Mouse (Mus musculus) kidney, adult 9 months (tissue): ENCODE measurements around the gene Cubn.

Experiments used
- DNase-seq: peaks from one replicate; pipeline ENCODE4 v3.0.0; 2022

Cubn gene

GRCm38 (mm10) chr2:13404986-13405678, 86.5 kb downstream of the Cubn start:
- no peak for DNase-seq

- no peak for DNase-seq
Observed at GRCm38 (mm10) chr2:13400831-13401230, 90.8 kb downstream of the Cubn start.

GRCm38 (mm10) chr2:13399480-13400072, 92.0 kb downstream of the Cubn start:
- DNase-seq, result no peak

- peak; percentile 24 for DNase-seq
Observed at GRCm38 (mm10) chr2:13398955-13399354, 92.7 kb downstream of the Cubn start.

- DNase-seq, result no peak
Observed at GRCm38 (mm10) chr2:13398551-13398950, 93.1 kb downstream of the Cubn start.

- DNase-seq, result no peak
Observed at GRCm38 (mm10) chr2:13396124-13396540, 95.5 kb downstream of the Cubn start.

- peak; percentile 55 for DNase-seq
Observed at GRCm38 (mm10) chr2:13391018-13391417, 100.6 kb downstream of the Cubn start.

- no peak for DNase-seq
Observed at GRCm38 (mm10) chr2:13386631-13387030, 105.0 kb downstream of the Cubn start.

- DNase-seq, result no peak
Observed at GRCm38 (mm10) chr2:13385542-13386345, 105.9 kb downstream of the Cubn start.

- DNase-seq, result peak; percentile 32
Observed at GRCm38 (mm10) chr2:13384775-13385541, 106.7 kb downstream of the Cubn start.

- DNase-seq, result no peak
Observed at GRCm38 (mm10) chr2:13376166-13376565, 115.4 kb downstream of the Cubn start.

GRCm38 (mm10) chr2:13373291-13373690, 118.3 kb downstream of the Cubn start:
- no peak for DNase-seq

- DNase-seq, result no peak
Observed at GRCm38 (mm10) chr2:13372825-13373224, 118.8 kb downstream of the Cubn start.

GRCm38 (mm10) chr2:13372256-13372824, 119.3 kb downstream of the Cubn start:
- no peak for DNase-seq

GRCm38 (mm10) chr2:13371797-13372170, 119.8 kb downstream of the Cubn start:
- no peak for DNase-seq

GRCm38 (mm10) chr2:13371072-13371796, 120.4 kb downstream of the Cubn start:
- no peak for DNase-seq

- no peak for DNase-seq
Observed at GRCm38 (mm10) chr2:13370556-13370955, 121.1 kb downstream of the Cubn start.

- DNase-seq, result no peak
Observed at GRCm38 (mm10) chr2:13368517-13368916, 123.1 kb downstream of the Cubn start.

GRCm38 (mm10) chr2:13357885-13358552, 133.6 kb downstream of the Cubn start:
- DNase-seq, result peak; percentile 14

GRCm38 (mm10) chr2:13352775-13353174, 138.8 kb downstream of the Cubn start:
- no peak for DNase-seq

- DNase-seq, result no peak
Observed at GRCm38 (mm10) chr2:13352112-13352728, 139.4 kb downstream of the Cubn start.
